Mouse (Mus musculus): ENCODE data around the gene Misp.
A peak's percentile ranks its signal among the peaks of the same experiment; 100 is the strongest.

DNA sequence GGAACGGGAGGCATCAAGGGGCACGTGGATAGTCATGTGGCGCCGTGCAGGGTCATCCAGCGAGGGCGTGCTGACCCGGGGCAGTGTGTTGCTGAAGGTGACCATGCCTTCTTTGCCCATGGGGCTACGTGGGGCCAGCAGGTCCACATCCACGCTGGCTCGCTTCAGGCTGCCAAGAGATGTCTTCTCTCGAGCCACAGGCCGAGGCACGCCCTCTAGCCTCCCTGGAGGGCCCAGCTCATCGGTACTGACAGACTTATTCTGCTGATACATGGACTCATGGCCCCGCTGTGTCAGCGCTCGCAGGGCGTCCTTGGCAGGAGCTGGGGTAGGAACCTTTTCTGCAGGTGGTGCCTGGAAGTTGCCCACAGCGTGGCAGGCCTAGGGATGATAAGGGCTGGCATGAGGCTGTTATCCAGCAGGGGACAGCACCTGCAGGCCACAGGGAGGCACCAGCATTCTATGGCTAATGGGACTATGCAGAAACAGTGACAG, 45.1 kb downstream of the Misp start:
- TF ChIP-seq CTCF (IDR thresholded peaks at IDR 0.05; ENCODE audit: insufficient read depth, low read length), result peak; percentile 27; the same call in 1 of the 2 replicates
- no peak for TF ChIP-seq POLR2A (IDR thresholded peaks at IDR 0.05; ENCODE audit: borderline replicate concordance, extremely low read depth, low read depth, low read length)
